In genomic region chr16:4394991-4395590, GRCm38 (mm10) we compare ENCODE assay signal across 19 mouse cellular contexts. TPM values are rescaled to one million over a fixed set of nuclear protein-coding genes. Genes with fewer than 3 reads are reported as not detected.
DNase-seq lines count a peak whose midpoint lies in the region; TF ChIP-seq lines count a peak whose summit lies in the region.
"Had no signal": no experiment of that assay in that cellular context is flagged by ENCODE, and none has a peak within 500 bp of the region (broad histone marks: within the 10 kb centered on the region; RNA-seq: fewer than 3 reads in every experiment).

No protein-coding gene starts in this region.

- H3K4me1 ChIP-seq in heart, adult 2 months (ENCODE audit: control insufficient read depth, insufficient read depth, low read length) = peaks cover 13% of the 10 kb centered on the region
- H3K4me1 ChIP-seq in brown adipose tissue, adult 24 weeks (ENCODE audit: control insufficient read depth, insufficient read depth, insufficient read length, low read length) = peaks cover 14% of the 10 kb centered on the region
- H3K4me1 ChIP-seq: embryonic facial prominence, embryonic 15.5 days; forebrain, embryonic 10.5 days; hindbrain, embryonic 15.5 days had no signal

- no peak for DNase-seq in heart, adult 2 months
- DNase-seq in heart, postnatal 25 days (ENCODE audit: low spot score) = no peak
- no peak for DNase-seq in layer of hippocampus, adult 2 months (ENCODE audit: low spot score in 2 of 2)
- no peak for DNase-seq in layer of hippocampus, postnatal 36 days
- no peak for DNase-seq in cerebellum, adult 11-12 months
- DNase-seq: adrenal gland, postnatal 14 days; cerebellum, adult 2 months; cerebellum, postnatal 10 days; embryo, embryonic 11 days; gastrocnemius, postnatal 14 days; heart, postnatal 36 days had no signal

- H3K9ac ChIP-seq in heart, adult 2 months (ENCODE audit: low read depth, low read length) = no peak overlapping the region
- H3K9ac ChIP-seq: embryonic facial prominence, embryonic 15.5 days; hindbrain, embryonic 15.5 days had no signal

- no peak for TF ChIP-seq EP300 in heart, adult 2 months (IDR thresholded peaks at IDR 0.05; ENCODE audit: insufficient read depth, low read depth, low read length)

- H3K36me3 ChIP-seq in heart, adult 2 months (ENCODE audit: control insufficient read depth, insufficient read depth, low read length) = 0 out of 2 replicates have a peak, but pooled peaks cover 2% of the 10 kb centered on the region
- H3K36me3 ChIP-seq in myocyte (ENCODE audit: control insufficient read depth, insufficient read depth) = no peaks in the 10 kb centered on the region
- H3K36me3 ChIP-seq: embryonic facial prominence, embryonic 15.5 days; forebrain, embryonic 10.5 days; hindbrain, embryonic 15.5 days had no signal

- H3K27me3 ChIP-seq in heart, adult 2 months (ENCODE audit: control insufficient read depth, insufficient read depth, low read length) = no peaks in the 10 kb centered on the region
- H3K27me3 ChIP-seq in myocyte (ENCODE audit: control insufficient read depth, insufficient read depth, insufficient read length) = no peaks in the 10 kb centered on the region
- H3K27me3 ChIP-seq: CH12.LX; embryonic facial prominence, embryonic 15.5 days; hindbrain, embryonic 15.5 days; Patski had no signal

- intact Hi-C loops in heart, adult 2 months (cut with DNase I) = no loop called here
- intact Hi-C loops in heart, postnatal 25 days (cut with DNase I) = no loop called here

- no peak for TF ChIP-seq POLR2A in heart, adult 2 months (IDR thresholded peaks at IDR 0.05; ENCODE audit: insufficient read depth, low read depth, low read length)
- TF ChIP-seq POLR2A in myocyte (IDR thresholded peaks at IDR 0.05; ENCODE audit: insufficient read length, low read depth) = no peak

- 0 out of 2 replicates have a peak, but pooled peaks cover 1% of the 10 kb centered on the region for H3K79me2 ChIP-seq in heart, adult 2 months (replicated peaks; ENCODE audit: control insufficient read depth, insufficient read depth, low read length)
- H3K79me2 ChIP-seq in myocyte (ENCODE audit: control insufficient read depth, insufficient read depth) = no peaks in the 10 kb centered on the region

- 78% methylated on average over 4 of the region's 4 CpGs for WGBS in heart, adult 2 months

- H3K4me3 ChIP-seq in heart, adult 2 months = no peak overlapping the region
- H3K4me3 ChIP-seq in layer of hippocampus, adult 2 months = no peak overlapping the region
- H3K4me3 ChIP-seq in brown adipose tissue, adult 24 weeks (ENCODE audit: insufficient read depth, low read depth, low read length) = no peak overlapping the region
- H3K4me3 ChIP-seq in myocyte = no peak overlapping the region
- H3K4me3 ChIP-seq: embryonic facial prominence, embryonic 15.5 days; erythroblast, embryonic 14.5 days; forebrain, embryonic 10.5 days; hindbrain, embryonic 15.5 days had no signal

- peak overlapping the region; percentile 41 for H3K4me2 ChIP-seq in myocyte (ENCODE audit: low read depth)
- H3K4me2 ChIP-seq: embryonic facial prominence, embryonic 15.5 days; hindbrain, embryonic 15.5 days had no signal

- no peak for TF ChIP-seq CTCF in heart, adult 2 months (IDR thresholded peaks at IDR 0.05)
- no peak for TF ChIP-seq CTCF in layer of hippocampus, adult 2 months (conservative IDR thresholded peaks at IDR 0.05)

- H3K27ac ChIP-seq in heart, adult 2 months = peak overlapping the region; percentile 71
- H3K27ac ChIP-seq in layer of hippocampus, adult 2 months = peak overlapping the region; percentile 24; the same call in 1 of the 2 replicates
- 0 out of 2 replicates have a peak overlapping the region, but pooled peaks have one; percentile 76 for H3K27ac ChIP-seq in brown adipose tissue, adult 24 weeks (replicated peaks; ENCODE audit: low read depth, low read length)
- H3K27ac ChIP-seq: embryonic facial prominence, embryonic 15.5 days; forebrain, embryonic 10.5 days; hindbrain, embryonic 15.5 days had no signal

- H3ac ChIP-seq in myocyte (ENCODE audit: control insufficient read depth, insufficient read length) = no peak overlapping the region

TF ChIP-seq in myocyte, 11 proteins besides CTCF, POLR2A, EP300 and RAD21:
- no peak for TF ChIP-seq SRF (IDR thresholded peaks at IDR 0.05; ENCODE audit: control insufficient read depth, insufficient read length, low read depth)
- TF ChIP-seq REST (IDR thresholded peaks at IDR 0.05; ENCODE audit: insufficient read depth, insufficient read length) = no peak
- TF ChIP-seq MAX (IDR thresholded peaks at IDR 0.05; ENCODE audit: low read depth) = no peak
- no peak for TF ChIP-seq POLR2AphosphoS2 (IDR thresholded peaks at IDR 0.05; ENCODE audit: insufficient read length, low read depth)
- no peak for TF ChIP-seq USF1 (IDR thresholded peaks at IDR 0.05; ENCODE audit: low read depth)
- TF ChIP-seq TCF3 (IDR thresholded peaks at IDR 0.05; ENCODE audit: insufficient read length, low read depth) = no peak
- no peak for TF ChIP-seq CEBPB (IDR thresholded peaks at IDR 0.05; ENCODE audit: insufficient read depth, poor library complexity, severe bottlenecking)
- TF ChIP-seq MYOD1 (IDR thresholded peaks at IDR 0.05; ENCODE audit: control insufficient read depth in 1 of 3, insufficient read length in 2 of 3, low read depth in 2 of 3) = no peak
- no peak for TF ChIP-seq TCF12 (IDR thresholded peaks at IDR 0.05; ENCODE audit: insufficient read depth, poor library complexity, severe bottlenecking)
- TF ChIP-seq E2F4 (IDR thresholded peaks at IDR 0.05; ENCODE audit: insufficient read depth) = no peak
- TF ChIP-seq MYOG (IDR thresholded peaks at IDR 0.05; ENCODE audit: control insufficient read depth in 1 of 3, insufficient read depth in 1 of 3, insufficient read length in 2 of 3, low read depth in 2 of 3) = no peak

RNA-seq across cellular contexts. Expression of gene Adcy9, which starts 25.2 kb away (rescaled TPM):
- total RNA-seq in heart, adult 2 months (2021) = 10 to 100 TPM; 22.6 to 26.3 TPM
- polyA plus RNA-seq in heart, adult 2 months (2012; rRNA removed) = 11.1 and 17.4 TPM in 2 replicates
- 10 to 100 TPM; 22.4 to 24.1 TPM for total RNA-seq in heart, postnatal 25 days (2021)
- total RNA-seq in layer of hippocampus, adult 2 months (2021) = 100 to 1,000 TPM; 104 to 109 TPM
- total RNA-seq in layer of hippocampus, postnatal 36 days (2021) = 100 to 1,000 TPM in 1 of 2 experiments, 10 to 100 TPM in 1; 97.5 to 103 TPM
- 5.7 and 6.3 TPM in 2 replicates for polyA plus RNA-seq in brown adipose tissue, adult 24 weeks (2012; ENCODE audit: insufficient read depth, insufficient read length, missing spikeins)
- polyA plus RNA-seq in myocyte (2012; fragmentation: generic; extraction: Trizol) = 4.6 TPM
- polyA plus RNA-seq: erythroblast, embryonic 14.5 days had no signal

Comparison
In these comparisons a context has a peak if more than half of its experiments do, and no peak if none do; other contexts are left out.
1. H3K27ac ChIP-seq: peak in every context shown above with its lines; median percentile 76 in brown adipose tissue, adult 24 weeks; 71 in heart, adult 2 months; 24 in layer of hippocampus, adult 2 months.